Mouse (Mus musculus): ENCODE results near the gene Timm10.

Gene Timm10

DNA sequence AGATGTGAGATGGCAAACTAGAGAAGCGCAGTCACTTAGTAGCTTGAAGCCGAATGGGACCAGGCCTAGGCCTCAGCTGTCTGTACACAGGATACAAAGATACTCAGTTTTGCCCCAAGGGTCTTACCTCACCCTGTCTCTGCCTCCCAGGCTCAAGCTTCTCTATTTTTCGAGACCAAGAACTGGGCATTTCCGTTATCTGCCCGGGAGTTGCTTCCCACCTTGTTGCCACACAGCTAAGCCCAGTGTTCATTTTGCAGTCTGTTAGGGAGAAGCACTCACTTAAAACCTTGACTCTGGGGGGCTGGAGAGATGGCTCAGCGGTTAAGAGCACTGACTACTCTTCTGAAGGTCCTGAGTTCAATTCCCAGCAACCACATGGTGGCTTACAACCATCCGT lies 22.8 kb upstream of the Timm10 start:
- ChIA-PET CTCF (interaction anchor here in 3 of 4 experiments (0.6 to 2.9 kb wide), 15 partner anchors 8 to 85 kb away, joined by 3 to 13 read pairs (median 3); partner anchors contain the start of gene Smtnl1 (in 1 of the 3)), POLR2A (interaction anchor here (0.7 to 17.7 kb wide), 37 partner anchors 9 to 243 kb away, joined by 3 to 679 read pairs (median 5); partner anchors contain the start of genes Clp1 (in 2 of the 4), Gm19426 (in 2 of the 4), Serping1 (in 2 of the 4) and Slc43a1 (in 2 of the 4))

GRCm38 (mm10) chr2:84806546-84806945 lies 20.3 kb upstream of the Timm10 start:
- POLR2A ChIA-PET: interaction anchor here (0.6 to 17.7 kb wide), 31 partner anchors 8 to 228 kb away, joined by 3 to 679 read pairs (median 8); partner anchors contain the start of genes Gm19426 (in 3 of the 4), Selenoh (in 2 of the 4), Serping1 (in 2 of the 4) and Slc43a1 (in 2 of the 4)

DNA sequence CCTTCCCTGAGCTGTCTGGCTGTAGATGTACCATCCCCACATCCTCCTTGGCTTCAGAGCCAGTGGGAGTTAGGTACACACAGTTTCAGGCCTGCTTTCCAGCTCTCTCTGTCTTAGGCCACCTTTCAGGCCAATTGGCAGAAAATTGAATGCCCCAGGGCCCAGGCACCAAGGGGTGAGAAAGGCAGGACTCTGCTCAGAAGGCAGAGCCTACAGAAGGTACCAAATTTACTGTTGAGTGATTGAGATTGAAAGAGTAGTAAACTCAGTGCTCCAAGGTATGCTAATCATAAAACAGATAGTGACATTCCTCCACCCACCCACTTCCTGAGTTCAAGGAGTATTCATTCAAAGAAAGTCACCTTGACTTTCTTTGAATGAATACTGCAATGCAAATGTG lies 17.5 kb upstream of the Timm10 start:
- CTCF ChIA-PET: interaction anchor here in 3 of 4 experiments (0.5 to 2.6 kb wide), 4 partner anchors 11 to 350 kb away, joined by 3 to 13 read pairs (median 8); partner anchors contain the start of gene Ube2l6 (in 2 of the 3)

More at GRCm38 (mm10) chr2:84806546-84806945, 20.3 kb upstream of the Timm10 start:
- CTCF ChIA-PET: interaction anchor here in 1 of 4 experiments (0.5 to 1.4 kb wide), 3 partner anchors 66 to 84 kb away, joined by 3 to 4 read pairs (median 3); no protein-coding TSS in a partner anchor

GRCm38 (mm10) chr2:84810526-84810885 lies 16.3 kb upstream of the Timm10 start:
- POLR2A ChIA-PET: interaction anchor here (0.6 to 17.7 kb wide), 49 partner anchors 10 to 351 kb away, joined by 3 to 679 read pairs (median 4); partner anchors contain the start of genes Slc43a1 (in 4 of the 4), Smtnl1 (in 3 of the 4), Ube2l6 (in 3 of the 4) and Gm19426 (in 2 of the 4)

More for the DNA sequence above, 17.5 kb upstream of the Timm10 start:
- POLR2A ChIA-PET: interaction anchor here (0.7 to 17.7 kb wide), 40 partner anchors 7 to 290 kb away, joined by 3 to 679 read pairs (median 4); partner anchors contain the start of genes Slc43a1 (in 3 of the 4), Gm19426 (in 2 of the 4), Serping1 (in 2 of the 4) and Smtnl1 (in 2 of the 4)

DNA sequence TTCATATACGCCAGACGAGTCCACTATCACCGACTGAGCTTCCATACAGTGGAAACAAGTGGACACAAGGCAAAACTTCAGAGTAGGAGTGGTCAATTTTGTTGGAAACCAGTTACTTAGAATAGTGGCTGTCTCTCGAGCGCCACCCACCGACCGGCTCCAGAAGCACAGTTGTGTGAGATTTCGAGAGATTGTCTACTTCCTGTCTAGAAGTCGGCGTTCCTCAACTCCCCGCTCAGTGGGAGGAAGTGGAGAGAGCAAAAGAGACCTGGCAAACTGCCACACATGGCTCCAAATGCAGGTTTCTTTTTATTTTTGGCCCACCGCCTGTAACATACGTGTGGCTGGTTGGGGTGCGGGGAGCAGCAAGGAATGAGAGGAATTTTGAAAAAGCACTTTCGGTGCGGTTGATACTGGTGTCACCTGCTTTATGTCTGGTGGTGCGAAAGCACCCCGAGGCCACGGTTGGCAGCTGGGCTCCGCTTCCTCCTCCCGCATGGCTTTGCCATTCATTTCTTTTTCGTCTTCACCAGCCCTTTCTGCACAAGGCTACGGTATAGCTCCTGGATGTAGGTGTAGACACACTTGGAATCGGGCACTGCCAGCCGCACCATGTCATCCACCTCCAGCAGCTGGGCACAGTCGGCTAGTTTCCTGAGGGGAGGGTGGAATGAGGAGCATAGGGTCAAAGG lies 15.8 kb upstream of the Timm10 start:
- ChIA-PET POLR2A (interaction anchor here (0.6 to 17.7 kb wide), 48 partner anchors 10 to 352 kb away, joined by 3 to 679 read pairs (median 4); partner anchors contain the start of genes Slc43a1 (in 3 of the 4), Smtnl1 (in 3 of the 4), Ube2l6 (in 3 of the 4) and Gm19426 (in 2 of the 4)), CTCF (interaction anchor here in 3 of 4 experiments (0.8 to 3.4 kb wide), 8 partner anchors 13 to 71 kb away, joined by 3 to 22 read pairs (median 8); partner anchors contain the start of gene Ube2l6 (in 3 of the 3))

More at GRCm38 (mm10) chr2:84810526-84810885, 16.3 kb upstream of the Timm10 start:
- CTCF ChIA-PET: interaction anchor here in 3 of 4 experiments (0.6 to 3.4 kb wide), 9 partner anchors 12 to 237 kb away, joined by 3 to 22 read pairs (median 6); partner anchors contain the start of genes Ube2l6 (in 3 of the 3) and Tnks1bp1 (in 1 of the 3)

- ChIA-PET CTCF (interaction anchor here in 3 of 4 experiments (0.9 to 3.4 kb wide), 10 partner anchors 8 to 71 kb away, joined by 3 to 22 read pairs (median 4); partner anchors contain the start of gene Ube2l6 (in 2 of the 3)), POLR2A (interaction anchor here (0.6 to 17.7 kb wide), 31 partner anchors 8 to 1049 kb away, joined by 3 to 679 read pairs (median 7); partner anchors contain the start of genes Gm19426 (in 2 of the 4), Slc43a1 (in 2 of the 4), Smtnl1 (in 2 of the 4) and Ube2l6 (in 2 of the 4))
Observed at GRCm38 (mm10) chr2:84811880-84812279, 14.9 kb upstream of the Timm10 start.

- CTCF ChIA-PET: interaction anchor here in 3 of 4 experiments (0.5 to 3.4 kb wide), 16 partner anchors 9 to 195 kb away, joined by 3 to 22 read pairs (median 5); partner anchors contain the start of gene Ube2l6 (in 2 of the 3)
- POLR2A ChIA-PET: interaction anchor here in 3 of 4 experiments (0.6 to 17.7 kb wide), 25 partner anchors 9 to 235 kb away, joined by 3 to 679 read pairs (median 7); partner anchors contain the start of genes Gm19426 (in 2 of the 3), Slc43a1 (in 2 of the 3), Smtnl1 (in 2 of the 3) and Clp1 (in 1 of the 3)
Observed at GRCm38 (mm10) chr2:84812676-84813075, 14.1 kb upstream of the Timm10 start.

DNA sequence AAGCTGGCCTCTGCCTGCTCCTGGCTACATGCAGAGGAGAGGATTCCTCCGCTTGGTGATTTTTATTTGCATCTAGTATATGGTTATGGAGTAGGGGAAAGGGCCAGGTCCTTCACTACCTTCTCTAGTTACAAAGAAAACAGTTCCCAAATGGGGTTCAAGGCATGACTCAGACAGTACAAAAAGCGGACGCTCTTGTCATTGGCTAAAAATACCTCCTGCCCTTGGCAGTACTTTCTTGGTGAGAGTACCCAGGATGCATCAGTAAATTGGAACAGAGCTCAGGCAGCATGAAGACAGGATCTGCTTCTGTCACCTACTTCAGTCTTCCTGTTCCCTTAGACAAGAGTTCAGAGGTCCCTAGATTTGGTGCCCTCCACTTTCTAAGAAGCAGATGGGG lies 6.9 kb upstream of the Timm10 start:
- ChIA-PET POLR2A (interaction anchor here in 2 of 4 experiments (0.6 to 5.6 kb wide), 12 partner anchors 7 to 264 kb away, joined by 3 to 86 read pairs (median 8); partner anchors contain the start of genes Gm19426 (in 2 of the 2) and Slc43a1 (in 1 of the 2)), CTCF (interaction anchor here in 3 of 4 experiments (0.6 to 1.3 kb wide), 6 partner anchors 12 to 79 kb away, joined by 3 to 8 read pairs (median 3); no protein-coding TSS in a partner anchor)

- ChIA-PET POLR2A (interaction anchor here in 3 of 4 experiments (0.5 to 4.3 kb wide), 28 partner anchors 8 to 214 kb away, joined by 3 to 48 read pairs (median 4); partner anchors contain the start of genes Slc43a1 (in 2 of the 3), Clp1 (in 1 of the 3), Gm19426 (in 1 of the 3) and P2rx3 (in 1 of the 3)), CTCF (interaction anchor here (0.8 to 1.8 kb wide), 12 partner anchors 9 to 185 kb away, joined by 3 to 9 read pairs (median 4); partner anchors contain the start of gene Ube2l6 (in 1 of the 4))
Observed at GRCm38 (mm10) chr2:84822552-84822951, 4.2 kb upstream of the Timm10 start, which contains the start of gene Smtnl1. TSS of gene Smtnl1 (minus strand) at chr2:84822652.

- ChIA-PET POLR2A (interaction anchor here (0.5 to 4.3 kb wide), 26 partner anchors 8 to 157 kb away, joined by 3 to 48 read pairs (median 5); partner anchors contain the start of genes Slc43a1 (in 2 of the 4), Clp1 (in 1 of the 4), Gm19426 (in 1 of the 4) and Serping1 (in 1 of the 4)), CTCF (interaction anchor here (0.5 to 1.8 kb wide), 12 partner anchors 9 to 829 kb away, joined by 3 to 9 read pairs (median 4); partner anchors contain the start of gene Ube2l6 (in 1 of the 4))
Observed at GRCm38 (mm10) chr2:84823237-84823636, 3.6 kb upstream of the Timm10 start.

GRCm38 (mm10) chr2:84827283-84827920 lies 605 bp downstream of the Timm10 start:
- ChIA-PET CTCF (interaction anchor here in 3 of 4 experiments (0.6 to 1.2 kb wide), 6 partner anchors 9 to 60 kb away, joined by 3 to 7 read pairs (median 4); no protein-coding TSS in a partner anchor), POLR2A (interaction anchor here in 3 of 4 experiments (0.7 to 3.8 kb wide), 30 partner anchors 10 to 238 kb away, joined by 3 to 50 read pairs (median 4); partner anchors contain the start of genes Ctnnd1 (in 1 of the 3), Gm19426 (in 1 of the 3), Gm28635 (in 1 of the 3) and Med19 (in 1 of the 3))

DNA sequence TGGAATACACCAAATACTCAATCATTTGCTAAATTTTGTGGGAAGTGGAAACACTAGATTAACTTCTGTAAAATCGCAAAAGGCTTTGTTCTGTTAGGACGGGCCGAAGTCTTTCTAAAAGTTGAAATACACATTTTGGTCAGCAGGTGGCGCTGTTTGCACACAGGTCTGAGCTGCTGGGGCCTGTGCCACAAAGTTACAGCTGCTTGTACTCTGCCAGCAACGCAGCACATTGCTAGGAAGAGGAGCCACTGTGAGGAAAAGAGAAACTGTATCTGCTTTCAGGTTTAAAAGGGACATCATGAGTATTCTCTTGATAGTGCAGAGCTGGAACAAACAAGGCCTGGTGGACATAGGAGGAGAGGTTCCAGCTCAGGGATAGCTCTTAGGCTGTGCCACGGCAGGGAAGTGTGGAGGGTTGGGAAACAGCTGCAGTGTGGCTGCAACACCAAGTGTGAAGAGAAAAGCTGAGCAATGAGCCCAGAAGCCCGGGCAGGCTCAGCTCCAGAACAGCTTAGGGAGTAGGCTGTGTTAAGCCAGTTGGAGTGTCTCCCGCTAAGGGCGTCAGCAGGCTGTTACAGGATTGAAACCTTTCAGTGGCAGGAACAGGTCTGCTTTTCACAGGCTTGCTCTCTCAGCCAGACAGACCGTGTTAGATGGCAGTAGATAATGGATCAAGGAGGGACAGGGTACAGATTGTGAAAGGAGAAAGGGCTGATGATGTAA lies 5.0 kb downstream of the Timm10 start:
- CTCF ChIA-PET: interaction anchor here (0.6 to 4.2 kb wide), 67 partner anchors 9 to 415 kb away, joined by 3 to 103 read pairs (median 5); partner anchors contain the start of genes Smtnl1 (in 3 of the 4), Ube2l6 (in 3 of the 4), Rtn4rl2 (in 2 of the 4) and Clp1 (in 1 of the 4)
- POLR2A ChIA-PET: interaction anchor here (0.5 to 5.1 kb wide), 38 partner anchors 9 to 216 kb away, joined by 3 to 41 read pairs (median 4); partner anchors contain the start of genes Smtnl1 (in 2 of the 4), Gm19426 (in 1 of the 4), P2rx3 (in 1 of the 4) and Ssrp1 (in 1 of the 4)

- ChIA-PET CTCF (interaction anchor here (0.5 to 3.8 kb wide), 22 partner anchors 10 to 382 kb away, joined by 3 to 37 read pairs (median 4); partner anchors contain the start of genes Smtnl1 (in 1 of the 4) and Timm10 (in 1 of the 4)), POLR2A (interaction anchor here (0.5 to 5.9 kb wide), 50 partner anchors 10 to 258 kb away, joined by 3 to 128 read pairs (median 7); partner anchors contain the start of genes Gm19426 (in 3 of the 4), Smtnl1 (in 3 of the 4), Timm10 (in 2 of the 4) and Ctnnd1 (in 1 of the 4))
Observed at GRCm38 (mm10) chr2:84837107-84837506, 10.3 kb downstream of the Timm10 start.

GRCm38 (mm10) chr2:84837817-84838592 lies 11.2 kb downstream of the Timm10 start:
- CTCF ChIA-PET: interaction anchor here (0.6 to 3.8 kb wide), 23 partner anchors 12 to 170 kb away, joined by 3 to 37 read pairs (median 6); partner anchors contain the start of genes Smtnl1 (in 1 of the 4) and Timm10 (in 1 of the 4)
- POLR2A ChIA-PET: interaction anchor here (0.5 to 5.9 kb wide), 77 partner anchors 8 to 363 kb away, joined by 3 to 128 read pairs (median 5); partner anchors contain the start of genes Gm19426 (in 3 of the 4), Smtnl1 (in 3 of the 4), Ssrp1 (in 2 of the 4) and Timm10 (in 2 of the 4)

All from embryonic stem cell, embryonic (primary cell).